Mouse (Mus musculus) lung, adult 2 months (tissue): ENCODE measurements around the gene Ptov1.

ENCODE experiments used
- CTCF ChIP-seq: fragments of 200-500 bp; IDR thresholded peaks from 2 replicates; pipeline ENCODE4 v1.5.1; 2011; ENCODE audit warnings: mild to moderate bottlenecking, low read length, control low read depth; ENCODE audit not compliant: insufficient read depth
- POLR2A ChIP-seq: fragments of 200-500 bp; IDR thresholded peaks from 2 replicates; pipeline ENCODE4 v1.6.1; 2011; ENCODE audit warnings: low read depth, mild to moderate bottlenecking, control low read depth, low read length, borderline replicate concordance; ENCODE audit errors: extremely low read depth

DNA sequence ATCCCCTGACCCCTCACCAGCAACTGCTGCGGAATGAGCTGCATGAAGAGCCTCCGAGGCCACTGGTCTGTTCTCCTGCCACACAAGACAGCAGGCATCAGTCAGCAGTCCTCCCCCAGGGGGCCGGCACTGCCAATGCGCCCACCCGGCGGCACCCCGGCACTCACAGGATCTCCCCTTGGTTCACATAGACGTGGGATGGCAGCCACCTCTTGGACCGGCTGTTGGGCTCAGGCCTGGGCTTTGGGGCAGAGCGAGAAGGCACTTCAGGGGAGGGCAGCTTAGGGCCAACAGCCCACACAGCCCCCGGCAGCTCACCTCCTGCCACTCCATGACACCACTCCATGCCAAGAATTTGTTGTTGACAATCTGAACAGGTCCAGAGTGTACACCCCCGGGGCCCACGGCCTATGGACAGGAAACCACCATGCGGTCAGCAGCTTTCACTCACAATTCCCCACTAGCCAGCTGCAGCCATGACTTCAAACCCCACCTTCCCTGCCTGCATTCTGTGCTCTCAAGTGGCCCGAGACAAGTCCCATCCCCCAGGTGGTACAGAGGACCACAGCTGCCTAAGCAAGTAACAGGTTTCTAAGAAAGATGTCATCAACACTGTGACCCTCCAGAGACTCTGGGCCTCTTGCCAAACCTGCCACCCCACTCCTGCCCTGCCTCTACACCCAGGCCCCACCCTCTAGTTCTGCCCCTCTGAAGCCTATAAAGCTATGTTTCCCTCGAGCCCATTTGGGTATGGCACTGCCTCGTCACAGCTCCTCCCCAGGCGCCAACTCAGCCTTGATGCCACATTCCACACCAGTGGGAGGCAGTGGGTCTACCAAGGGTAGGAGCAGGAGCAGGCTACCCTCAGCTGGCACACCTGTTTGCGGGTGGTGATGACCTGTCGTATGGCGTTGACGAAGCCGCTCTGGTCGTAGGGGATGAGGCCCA, 4.7 kb downstream of the Ptov1 start:
- no peak for TF ChIP-seq POLR2A
- no peak for TF ChIP-seq CTCF
